Mouse (Mus musculus) E14TG2a.4 (cell line): ENCODE data around the gene Ttbk2.

ENCODE experiments used
- H3K27me3 ChIP-seq: 2 replicates; pipeline ENCODE4 v1.6.1; 2014; ENCODE audit warnings: low read length, control low read depth; ENCODE audit not compliant: insufficient read depth
- H3K36me3 ChIP-seq: 2 replicates; pipeline ENCODE4 v1.6.1; 2014; ENCODE audit warnings: low read length, control low read depth; ENCODE audit not compliant: insufficient read depth
- H3K4me1 ChIP-seq: replicated peaks from 2 replicates; pipeline ENCODE4 v1.6.1; 2014; ENCODE audit warnings: low read depth, low read length, control low read depth
- H3K4me3 ChIP-seq: replicated peaks from 2 replicates; pipeline ENCODE4 v1.5.1; 2014; ENCODE audit warnings: mild to moderate bottlenecking, low read length
- H3K9me3 ChIP-seq: 2 replicates; pipeline ENCODE4 v1.6.1; 2014; ENCODE audit warnings: low read length, control low read depth
- CTCF ChIP-seq: conservative IDR thresholded peaks from 2 replicates; pipeline ENCODE4 v1.5.1; 2014; ENCODE audit warnings: low read length
- NANOG ChIP-seq: IDR thresholded peaks from 2 replicates; pipeline ENCODE4 v1.6.1; 2014; ENCODE audit warnings: borderline replicate concordance, low read length, mixed read lengths
- POU5F1 ChIP-seq: IDR thresholded peaks from 2 replicates; pipeline ENCODE4 v1.6.1; 2014; ENCODE audit warnings: low read length, borderline replicate concordance

The Ttbk2 gene

DNA sequence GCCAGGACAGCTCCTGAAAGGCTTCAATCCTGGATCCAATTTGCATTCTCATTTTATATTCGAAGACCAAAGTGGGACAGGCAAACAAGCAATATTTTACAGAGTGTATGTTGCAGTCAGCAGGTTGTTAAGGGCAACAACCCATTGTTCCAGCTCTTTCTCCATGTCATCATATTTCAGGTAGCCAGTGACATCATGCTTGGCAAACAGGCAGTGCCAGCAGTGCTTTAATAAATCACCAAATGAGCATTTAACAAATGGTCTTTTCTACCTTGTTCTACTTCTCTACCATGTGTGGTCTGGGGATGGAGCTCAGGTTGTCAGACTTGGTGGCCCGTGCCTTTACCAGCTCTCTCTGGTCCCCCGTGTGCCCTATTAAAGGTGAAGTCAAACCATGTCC, 7.7 kb upstream of the Ttbk2 start:
- H3K9me3 ChIP-seq: no peaks in the 10 kb centered on the region
- no peak overlapping the region for H3K4me3 ChIP-seq
- peaks cover 15% of the 10 kb centered on the region for H3K36me3 ChIP-seq
- TF ChIP-seq NANOG (no peak), POU5F1 (no peak), CTCF (no peak)
- H3K4me1 ChIP-seq: no peaks in the 10 kb centered on the region
- no peaks in the 10 kb centered on the region for H3K27me3 ChIP-seq

DNA sequence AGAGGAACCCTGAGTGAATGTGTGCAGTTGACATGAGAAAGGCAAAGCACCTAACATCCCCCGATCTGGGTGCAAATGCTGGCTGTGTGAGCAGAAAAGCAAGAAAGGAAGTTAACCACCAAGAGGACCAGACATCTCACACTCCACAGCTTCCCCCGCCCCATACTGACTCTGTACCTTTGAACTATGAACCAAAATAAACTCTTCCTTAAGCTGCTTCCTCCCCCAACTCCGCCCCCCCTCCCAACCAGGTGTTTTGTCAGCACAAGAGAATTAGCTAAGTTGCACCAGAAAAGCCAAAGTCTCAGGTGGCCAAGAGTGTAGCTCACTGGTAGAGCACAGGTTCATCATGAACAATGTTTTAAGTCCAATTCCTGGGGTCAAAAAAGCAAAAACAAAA, 2.7 kb upstream of the Ttbk2 start:
- Histone ChIP-seq H3K4me1 (peaks cover 15% of the 10 kb centered on the region), H3K9me3 (no peaks in the 10 kb centered on the region), H3K4me3 (no peak overlapping the region), H3K27me3 (no peaks in the 10 kb centered on the region), H3K36me3 (no peaks in the 10 kb centered on the region)
- TF ChIP-seq NANOG: no peak
- TF ChIP-seq POU5F1: no peak
- TF ChIP-seq CTCF: no peak

DNA sequence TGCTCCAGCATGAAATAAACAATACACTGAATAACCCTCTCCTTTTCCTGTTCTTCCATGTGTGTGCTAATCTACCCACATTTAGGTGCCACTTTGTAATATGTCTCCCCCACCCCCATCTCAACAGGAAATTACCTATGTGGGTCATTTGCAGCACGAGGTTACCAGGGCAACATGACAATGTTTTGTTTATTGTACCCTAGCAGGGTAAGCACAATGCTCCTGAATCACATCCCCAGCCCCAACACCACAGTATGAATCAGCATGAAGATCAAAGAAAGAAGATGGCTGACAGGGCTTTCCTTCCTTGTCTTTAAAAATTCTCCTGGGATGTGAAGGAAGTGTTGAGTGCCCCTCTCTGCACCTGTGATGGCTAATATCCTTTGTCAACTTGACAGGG, 2.2 kb upstream of the Ttbk2 start:
- Histone ChIP-seq H3K9me3 (no peaks in the 10 kb centered on the region), H3K4me3 (no peak overlapping the region), H3K27me3 (no peaks in the 10 kb centered on the region), H3K4me1 (peaks cover 15% of the 10 kb centered on the region), H3K36me3 (no peaks in the 10 kb centered on the region)
- TF ChIP-seq CTCF (no peak), NANOG (no peak), POU5F1 (no peak)

DNA sequence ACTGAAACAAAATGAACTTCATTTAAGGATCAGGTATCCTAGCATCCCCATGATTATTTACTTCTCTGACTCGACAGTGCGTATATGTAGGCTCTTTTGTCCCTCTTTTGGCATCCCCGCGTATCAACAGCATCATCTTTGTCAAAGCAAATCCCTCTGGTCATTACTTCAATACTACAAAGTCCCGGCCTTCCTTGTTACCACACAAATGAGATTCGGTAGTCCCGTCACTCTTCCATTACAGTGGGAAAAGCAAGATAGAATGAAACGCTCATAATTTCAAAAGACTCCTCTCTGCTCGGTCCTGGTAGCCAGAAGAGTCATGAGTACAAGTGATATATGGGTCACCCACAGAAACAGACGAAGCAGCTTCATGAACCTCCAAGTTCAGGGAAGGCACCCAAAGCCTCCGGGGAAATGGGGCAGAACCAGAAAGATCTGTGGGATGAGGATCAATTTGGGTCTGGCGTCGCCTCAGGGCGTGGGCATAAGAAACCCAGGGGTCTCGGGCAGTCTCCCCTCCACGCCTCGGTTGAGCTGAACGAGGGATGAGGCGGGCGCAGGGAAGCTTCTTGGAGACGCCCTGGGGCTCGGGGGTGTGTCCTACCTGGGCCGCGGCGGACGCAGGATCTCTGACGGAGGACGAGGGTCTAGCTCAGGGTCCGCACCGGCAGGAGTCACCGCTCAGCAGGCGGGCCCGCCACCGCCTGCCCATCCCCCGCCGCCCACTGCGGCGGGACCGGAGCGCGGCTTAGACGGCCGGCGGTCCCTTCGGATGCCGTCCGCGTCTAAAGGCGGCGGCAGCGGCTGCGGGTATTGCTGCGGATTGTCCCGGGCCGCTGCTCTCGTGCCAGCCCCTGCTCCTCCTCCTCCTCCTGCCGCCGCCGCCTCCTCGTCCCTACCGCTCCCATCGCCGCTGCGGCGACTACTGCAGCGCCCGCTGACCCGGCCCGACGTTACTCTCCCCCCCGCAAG, 668 bp downstream of the Ttbk2 start, which contains the start of gene Cdan1:
Gene Cdan1, minus strand, starts transcription at position 680 of the 975 bp plus-strand sequence.
- TF ChIP-seq CTCF (no peak), NANOG (no peak), POU5F1 (no peak)
- Histone ChIP-seq H3K36me3 (no peaks in the 10 kb centered on the region), H3K27me3 (no peaks in the 10 kb centered on the region), H3K4me3 (peak within 1 kb of the TSS; percentile 100), H3K9me3 (no peaks in the 10 kb centered on the region), H3K4me1 (peaks cover 15% of the 10 kb centered on the region)

DNA sequence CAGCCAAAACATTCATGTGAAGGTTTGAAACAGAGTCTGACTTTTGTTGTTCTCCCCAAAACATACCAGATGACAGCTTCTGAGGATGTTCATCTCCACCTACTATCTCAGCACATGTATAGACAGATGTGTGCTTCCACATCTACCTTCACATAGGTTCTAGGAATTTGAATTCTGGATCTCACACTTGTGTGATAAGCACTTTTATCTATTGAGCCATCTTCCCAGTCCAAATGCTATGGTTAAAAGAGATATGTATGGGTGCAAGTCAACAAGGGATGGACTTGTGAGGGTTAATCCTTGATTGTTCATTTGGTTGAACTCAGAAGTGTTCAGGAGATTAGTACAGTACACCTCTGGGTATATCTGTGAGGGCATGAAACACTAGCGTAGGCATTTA, 5.1 kb downstream of the Ttbk2 start:
- no peak for TF ChIP-seq NANOG
- TF ChIP-seq CTCF: no peak
- no peak for TF ChIP-seq POU5F1
- no peaks in the 10 kb centered on the region for H3K36me3 ChIP-seq
- H3K4me3 ChIP-seq: no peak overlapping the region
- no peaks in the 10 kb centered on the region for H3K9me3 ChIP-seq
- H3K4me1 ChIP-seq: peaks cover 10% of the 10 kb centered on the region
- H3K27me3 ChIP-seq: no peaks in the 10 kb centered on the region

DNA sequence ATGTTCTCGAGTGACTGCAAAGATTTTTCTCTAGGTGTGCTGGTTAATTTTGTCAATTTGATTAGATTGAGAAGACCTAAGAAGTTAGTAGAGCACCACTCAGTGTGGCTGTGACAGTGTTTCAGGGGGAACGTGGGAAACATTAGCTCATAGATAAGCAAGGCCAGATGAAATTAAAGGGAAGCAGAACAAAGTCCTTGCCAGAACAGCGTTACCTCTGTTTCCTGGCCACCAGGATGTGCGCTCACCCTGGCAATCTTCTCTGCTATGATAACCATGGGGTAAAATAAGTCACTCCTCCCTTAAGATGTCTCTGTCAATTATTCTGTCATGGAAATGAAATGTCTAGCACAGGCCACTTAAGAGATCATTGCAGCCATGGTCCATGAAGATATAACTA, 6.4 kb downstream of the Ttbk2 start:
- TF ChIP-seq CTCF (no peak), POU5F1 (no peak), NANOG (no peak)
- H3K4me1 ChIP-seq: peaks cover 2% of the 10 kb centered on the region
- H3K36me3 ChIP-seq: no peaks in the 10 kb centered on the region
- no peak overlapping the region for H3K4me3 ChIP-seq
- no peaks in the 10 kb centered on the region for H3K27me3 ChIP-seq
- no peaks in the 10 kb centered on the region for H3K9me3 ChIP-seq

DNA sequence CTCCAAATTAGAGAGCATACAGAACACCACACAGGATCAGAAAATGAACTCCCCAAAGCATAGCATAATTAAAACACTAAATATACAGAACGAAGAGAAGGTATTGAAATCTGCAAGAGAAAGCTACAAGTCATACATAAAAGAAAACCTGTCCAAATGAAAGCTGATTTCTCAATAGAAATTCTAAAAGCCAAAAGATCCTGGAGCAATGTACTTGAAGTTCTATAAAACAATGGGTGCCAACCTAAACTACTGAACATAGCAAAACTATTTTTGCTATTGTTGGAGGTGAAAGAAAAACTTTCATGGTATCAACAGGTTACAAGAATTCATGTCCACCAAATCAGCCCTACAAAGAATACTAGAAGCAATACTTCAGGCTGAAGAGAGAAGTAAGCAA, 9.2 kb downstream of the Ttbk2 start:
- Histone ChIP-seq H3K36me3 (no peaks in the 10 kb centered on the region), H3K9me3 (no peaks in the 10 kb centered on the region), H3K27me3 (no peaks in the 10 kb centered on the region), H3K4me3 (no peak overlapping the region), H3K4me1 (no peaks in the 10 kb centered on the region)
- TF ChIP-seq NANOG (no peak), POU5F1 (no peak), CTCF (no peak)

DNA sequence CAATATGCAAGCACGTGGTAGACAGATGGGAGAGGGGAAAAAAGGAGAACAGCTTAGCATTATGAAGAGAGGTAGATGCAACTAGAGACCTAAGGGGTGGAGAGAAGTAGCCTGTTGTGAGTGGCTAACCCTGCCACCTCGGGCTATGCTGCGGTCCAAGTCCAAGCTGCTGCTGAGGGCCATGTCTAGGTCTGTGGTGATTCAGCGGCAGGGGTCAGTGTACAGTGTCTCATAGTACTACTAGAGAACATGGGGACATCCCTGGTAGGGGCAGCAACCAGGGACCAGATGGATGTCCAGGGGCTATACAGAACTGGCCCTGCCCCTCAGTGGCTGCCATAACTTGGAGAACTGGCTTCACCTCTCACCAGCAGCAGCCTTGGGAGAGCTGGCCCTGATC, 15.2 kb downstream of the Ttbk2 start:
- H3K4me3 ChIP-seq: no peak overlapping the region
- TF ChIP-seq NANOG (no peak), CTCF (no peak), POU5F1 (no peak)
- no peaks in the 10 kb centered on the region for H3K27me3 ChIP-seq

More for the DNA sequence above, 15.2 kb downstream of the Ttbk2 start:
- Histone ChIP-seq H3K9me3 (no peaks in the 10 kb centered on the region), H3K4me1 (no peaks in the 10 kb centered on the region; the same call in 1 of the 2 replicates), H3K36me3 (no peaks in the 10 kb centered on the region)
